Mouse (Mus musculus): ENCODE data around the gene Cited4. TPM values are rescaled to one million over a fixed set of nuclear protein-coding genes. Genes with fewer than 3 reads are reported as not detected.
A peak's percentile ranks its signal among the peaks of the same experiment; 100 is the strongest.

The Cited4 gene
- total RNA-seq, 2 experiments from 2014 or later, result 2.1 to 4.4 TPM

GRCm38 (mm10) chr4:120674775-120675451, 8.5 kb downstream of the Cited4 start:
- ATAC-seq (replicated peaks; ENCODE audit: poor library complexity, severe bottlenecking), result no peak

- no peak for ATAC-seq (replicated peaks; ENCODE audit: poor library complexity, severe bottlenecking)
These were observed 9.3 kb downstream of the Cited4 start for GRCm38 (mm10) chr4:120675640-120676039.

- ATAC-seq (replicated peaks; ENCODE audit: poor library complexity, severe bottlenecking), result no peak
These were observed 14.6 kb downstream of the Cited4 start for GRCm38 (mm10) chr4:120680953-120681352.

- peak; percentile 62 for ATAC-seq (replicated peaks; ENCODE audit: poor library complexity, severe bottlenecking)
These were observed 15.8 kb downstream of the Cited4 start for GRCm38 (mm10) chr4:120682168-120682567.

DNA sequence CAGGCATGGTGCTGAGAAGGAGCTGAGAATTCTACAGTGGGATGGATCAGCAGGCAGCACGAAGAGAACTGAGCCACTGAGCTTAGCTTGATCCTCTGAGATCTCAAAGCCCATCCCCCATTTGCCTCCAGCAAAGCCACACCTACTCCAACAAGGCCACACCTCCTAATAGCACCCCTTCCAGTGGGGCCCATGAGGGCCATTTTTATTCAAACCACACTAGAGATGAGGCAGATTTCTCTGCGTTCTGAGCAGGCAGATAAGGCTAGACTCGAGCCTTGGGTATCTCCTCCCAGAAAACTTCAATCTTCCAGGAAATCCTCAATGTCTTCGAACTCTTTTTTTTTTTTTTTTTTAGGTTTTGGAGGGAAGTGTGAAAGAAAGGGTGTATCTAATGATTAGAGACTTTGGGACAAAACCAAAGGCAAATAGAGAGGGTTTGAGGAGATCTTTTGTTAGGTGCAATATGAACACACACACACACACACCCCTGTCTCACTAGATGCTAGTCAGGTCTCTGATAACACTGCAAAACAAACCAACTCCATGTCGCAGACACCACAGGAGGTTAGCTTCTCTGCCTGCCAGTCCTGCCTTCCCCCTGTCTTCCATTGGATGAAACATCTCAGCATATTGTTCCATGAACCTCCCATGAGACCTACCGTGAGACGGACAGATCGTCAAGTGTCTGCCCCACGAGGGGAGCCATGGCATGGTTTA, 17.1 kb downstream of the Cited4 start:
- ATAC-seq (replicated peaks; ENCODE audit: poor library complexity, severe bottlenecking), result no peak

DNA sequence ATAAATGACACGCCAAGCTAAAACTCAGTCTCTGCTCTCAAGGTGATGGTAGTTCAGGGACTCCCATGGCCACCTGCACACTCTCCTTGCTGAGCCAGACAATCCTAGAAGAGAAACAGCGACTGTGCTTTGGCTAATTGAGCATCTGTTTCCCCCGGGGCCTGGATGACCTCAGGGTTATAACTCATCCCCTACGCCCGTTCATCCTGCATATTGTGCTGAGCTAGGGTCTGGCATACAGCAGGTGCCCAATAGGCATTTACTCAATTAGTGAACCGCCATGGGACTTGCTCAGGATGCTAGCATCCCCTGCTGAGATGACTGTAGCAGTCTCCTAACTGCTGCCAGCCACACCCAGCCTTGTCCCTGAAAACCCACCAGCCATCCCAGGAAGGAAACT, 20.9 kb downstream of the Cited4 start:
- ATAC-seq (replicated peaks; ENCODE audit: poor library complexity, severe bottlenecking), result no peak

GRCm38 (mm10) chr4:120689317-120689716, 22.9 kb downstream of the Cited4 start:
- ATAC-seq (replicated peaks; ENCODE audit: poor library complexity, severe bottlenecking), result no peak

DNA sequence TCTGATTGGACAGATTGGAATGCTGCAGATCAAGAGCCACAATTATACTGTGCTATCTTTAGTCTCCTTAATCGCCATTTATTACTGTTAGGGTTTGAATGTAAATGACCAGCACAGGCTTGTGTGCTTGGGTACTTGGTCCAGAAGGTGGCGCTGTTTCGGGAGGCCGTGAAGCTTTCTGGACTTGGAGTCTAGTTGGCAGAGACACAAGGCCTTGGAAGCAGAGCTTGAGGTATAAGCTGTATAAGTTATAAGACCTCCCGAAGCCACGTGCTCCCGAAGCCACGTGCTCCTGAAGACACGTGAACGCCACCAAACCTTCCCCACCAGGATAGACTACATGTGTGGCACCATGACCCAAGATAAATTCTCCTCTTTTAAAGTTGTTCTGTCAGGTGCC, 26.3 kb downstream of the Cited4 start:
- peak; percentile 59 for ATAC-seq (replicated peaks; ENCODE audit: poor library complexity, severe bottlenecking)

- ATAC-seq (replicated peaks; ENCODE audit: poor library complexity, severe bottlenecking), result no peak
These were observed 31.0 kb downstream of the Cited4 start for GRCm38 (mm10) chr4:120697353-120697752.

DNA sequence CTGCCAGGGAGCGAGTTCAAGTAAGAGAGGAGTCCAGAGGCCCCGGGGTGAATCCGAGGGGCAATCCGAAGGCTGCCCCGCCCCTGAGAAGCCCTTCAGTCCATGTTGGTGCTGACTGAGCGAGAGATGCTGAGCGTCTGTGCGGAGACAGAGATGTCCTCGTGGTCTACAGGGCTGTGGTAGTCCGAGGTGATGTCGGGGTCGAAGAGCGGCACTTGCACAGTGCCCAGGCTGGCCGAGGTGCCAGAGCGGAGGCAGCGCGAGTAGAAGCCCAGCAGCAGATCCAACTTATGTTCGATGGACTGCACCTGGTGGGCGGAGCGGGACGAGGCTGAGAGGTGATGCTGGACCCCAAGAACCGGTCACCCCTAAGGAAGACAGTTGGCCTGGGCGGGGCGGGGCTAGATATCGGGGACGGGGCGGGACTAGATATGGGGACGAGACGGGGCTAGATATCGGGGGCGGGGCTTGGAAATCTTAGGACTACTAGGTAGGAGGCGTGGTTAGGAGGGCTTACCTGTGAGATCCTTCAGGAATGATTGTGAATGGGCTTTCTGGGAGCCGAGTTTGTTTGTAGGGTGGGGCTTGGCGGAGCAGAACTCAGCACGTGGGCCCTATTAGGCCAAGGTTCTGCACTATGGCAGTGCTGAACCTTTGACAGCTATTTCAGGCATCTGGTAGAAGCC, 31.6 kb downstream of the Cited4 start:
- no peak for ATAC-seq (replicated peaks; ENCODE audit: poor library complexity, severe bottlenecking)

DNA sequence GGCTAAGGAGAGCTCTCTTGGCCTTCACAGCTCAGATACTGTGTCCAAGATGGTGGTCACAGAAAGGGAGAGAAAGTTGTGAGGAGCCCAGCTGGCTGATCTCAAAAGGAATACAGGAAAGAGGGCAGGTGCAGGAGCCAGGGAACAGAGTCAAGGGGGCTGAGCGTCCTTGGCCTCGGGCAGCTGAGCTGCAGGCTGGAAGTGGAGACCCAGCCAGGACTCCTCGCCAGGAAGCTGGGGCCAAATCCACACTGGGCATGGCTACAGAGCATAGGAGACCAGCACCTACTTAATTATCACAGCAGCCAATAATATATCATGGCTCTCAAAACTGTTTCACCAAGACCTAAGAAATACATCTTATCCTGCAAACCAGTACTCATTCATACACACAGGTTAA, 34.8 kb downstream of the Cited4 start:
- ATAC-seq (replicated peaks; ENCODE audit: poor library complexity, severe bottlenecking), result no peak

DNA sequence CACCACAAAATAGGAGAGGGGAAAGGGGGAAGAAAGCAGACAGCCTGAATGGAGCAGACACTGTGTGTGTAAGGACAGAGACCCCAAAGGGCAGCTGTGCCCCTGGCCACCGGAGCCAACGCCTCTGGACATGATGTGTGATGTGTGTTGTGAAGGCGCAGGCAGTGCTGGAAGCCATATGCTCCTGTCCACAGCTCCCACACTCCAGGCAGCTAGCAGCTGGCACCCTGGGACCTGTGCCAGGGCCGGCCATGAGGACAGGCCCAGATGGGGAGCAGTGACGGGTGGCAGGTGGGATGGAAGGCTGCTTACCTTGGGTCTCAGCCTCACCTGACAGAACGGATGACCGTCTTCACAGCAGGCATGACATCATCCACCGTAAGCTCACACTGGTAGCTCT, 35.7 kb downstream of the Cited4 start:
- ATAC-seq (replicated peaks; ENCODE audit: poor library complexity, severe bottlenecking), result no peak

GRCm38 (mm10) chr4:120702511-120702910, 36.1 kb downstream of the Cited4 start:
- no peak for ATAC-seq (replicated peaks; ENCODE audit: poor library complexity, severe bottlenecking)

DNA sequence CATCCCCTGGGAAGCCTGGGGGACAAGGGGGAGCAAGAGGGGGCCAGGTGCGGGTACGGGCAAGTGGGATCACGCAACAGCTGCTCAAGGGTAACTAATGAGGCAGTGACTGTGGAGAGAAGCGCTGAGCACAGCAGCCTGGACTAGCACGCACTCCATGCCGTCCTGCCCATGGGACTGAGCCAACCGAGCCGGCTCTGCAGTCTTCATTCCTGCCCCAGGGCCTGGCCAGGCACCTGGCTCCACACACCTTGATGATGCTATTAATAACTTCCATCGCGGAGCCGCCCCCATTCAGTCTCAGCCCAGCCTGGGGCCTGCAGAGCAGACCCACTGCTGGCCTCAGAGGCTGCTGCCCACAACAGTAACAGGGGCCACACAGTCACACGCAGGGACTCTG, 45.9 kb downstream of the Cited4 start:
- ATAC-seq (replicated peaks; ENCODE audit: poor library complexity, severe bottlenecking), result no peak

DNA sequence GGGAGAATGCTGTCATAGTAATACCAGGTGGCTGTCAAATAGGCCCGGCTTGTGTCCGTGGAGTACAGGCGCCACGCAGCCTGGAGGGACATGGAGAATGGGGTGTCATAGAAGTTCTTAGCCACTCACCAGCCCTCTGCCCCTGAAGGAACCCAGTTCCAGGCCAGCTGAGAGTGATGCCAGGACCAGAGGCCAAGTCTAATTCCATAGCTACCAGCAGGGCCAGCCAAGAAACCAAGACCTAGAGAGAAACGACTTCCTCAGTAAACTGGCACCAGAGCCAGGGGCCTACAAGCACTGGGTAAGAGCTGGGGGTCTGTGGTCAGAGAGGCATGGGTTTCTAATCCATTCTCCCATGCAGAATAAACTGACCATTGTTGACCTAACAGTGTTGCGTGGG, 46.6 kb downstream of the Cited4 start:
- ATAC-seq (replicated peaks; ENCODE audit: poor library complexity, severe bottlenecking), result no peak

GRCm38 (mm10) chr4:120713856-120714497, 47.6 kb downstream of the Cited4 start:
- no peak for ATAC-seq (replicated peaks; ENCODE audit: poor library complexity, severe bottlenecking)

GRCm38 (mm10) chr4:120716141-120716571, 49.8 kb downstream of the Cited4 start:
- ATAC-seq (replicated peaks; ENCODE audit: poor library complexity, severe bottlenecking), result peak; percentile 62

DNA sequence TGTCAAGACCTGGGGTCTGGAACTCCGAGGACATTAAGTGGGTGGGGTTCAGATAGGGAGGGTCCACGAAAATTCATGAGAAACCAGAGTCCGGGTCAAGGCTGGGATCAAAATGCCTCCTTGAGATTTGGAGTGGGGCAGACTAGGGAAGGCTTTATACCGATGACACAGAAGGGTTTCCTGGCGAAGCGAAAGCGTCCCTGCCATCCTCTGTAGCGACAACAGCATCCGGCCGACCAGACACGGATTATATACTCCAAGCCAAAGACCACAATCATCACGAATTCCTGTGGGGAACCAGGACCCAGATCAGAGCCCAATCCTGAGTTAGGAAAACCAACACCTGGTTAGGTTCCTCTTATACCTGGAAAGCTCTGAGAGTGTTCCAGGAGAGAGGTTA, 50.4 kb downstream of the Cited4 start:
- no peak for ATAC-seq (replicated peaks; ENCODE audit: poor library complexity, severe bottlenecking)

All from granulocyte monocyte progenitor cell, adult 5-6 weeks (primary cell).